Mouse (Mus musculus) neural tube, embryonic 11.5 days (tissue): ENCODE data around the gene Rpl5. TPM values are rescaled to one million over a fixed set of nuclear protein-coding genes. Genes with fewer than 3 reads are reported as not detected.
"Not testable (repeated sequence)": the region's sequence is repeated elsewhere in the genome, so short reads cannot be mapped to it uniquely, and the experiment has no call there.

ENCODE experiments used
- ATAC-seq: fragments of 200-750 bp; cut with Nextera tagmentation; 2 replicates; pipeline ENCODE4 v1.8.0; 2017; ENCODE audit warnings: moderate number of reproducible peaks, mild to moderate bottlenecking, moderate TSS enrichment, moderate library complexity; ENCODE audit not compliant: insufficient read depth, low FRiP score, low TSS enrichment
- DNase-seq: peaks from one replicate; pipeline ENCODE4 v3.0.0-alpha.2; 2015; ENCODE audit warnings: low spot score
- H3K27ac ChIP-seq: fragments of 300-500 bp; sonication (generic); 2 replicates; pipeline ENCODE4 v1.5.1; 2014; ENCODE audit warnings: low read depth, mild to moderate bottlenecking, low read length
- H3K27me3 ChIP-seq: fragments of 300-500 bp; sonication (generic); 2 replicates; pipeline ENCODE4 v1.6.1; 2014; ENCODE audit warnings: mild to moderate bottlenecking, low read length, mixed read lengths; ENCODE audit not compliant: control insufficient read depth, insufficient read depth
- H3K36me3 ChIP-seq: fragments of 300-500 bp; sonication (generic); 2 replicates; pipeline ENCODE4 v1.6.1; 2014; ENCODE audit warnings: mild to moderate bottlenecking, low read length, moderate library complexity, mixed read lengths; ENCODE audit not compliant: control insufficient read depth, insufficient read depth
- H3K4me1 ChIP-seq: fragments of 300-500 bp; sonication (generic); 2 replicates; pipeline ENCODE4 v1.6.1; 2014; ENCODE audit warnings: low read length, mixed read lengths; ENCODE audit not compliant: control insufficient read depth, insufficient read depth
- H3K4me2 ChIP-seq: fragments of 300-500 bp; sonication (generic); 2 replicates; pipeline ENCODE4 v1.6.1; 2014; ENCODE audit warnings: low read depth, mild to moderate bottlenecking, moderate library complexity
- H3K4me3 ChIP-seq: fragments of 300-500 bp; sonication (generic); 2 replicates; pipeline ENCODE4 v1.5.1; 2014; ENCODE audit warnings: low read depth, low read length
- H3K9ac ChIP-seq: fragments of 300-500 bp; sonication (generic); 2 replicates; pipeline ENCODE4 v1.6.1; 2014; ENCODE audit warnings: mild to moderate bottlenecking, low read length
- H3K9me3 ChIP-seq: fragments of 300-500 bp; sonication (generic); 2 replicates; pipeline ENCODE4 v1.6.1; 2016; ENCODE audit warnings: low read length; ENCODE audit not compliant: control insufficient read depth
- WGBS: fragments of 180-500 bp; shearing (Covaris S2); extraction: QIAGEN DNeasy Blood & Tissue Kit; methylation state at CpG from one replicate; pipeline ENCODE4 v1.1.7; 2014; 5-methylcytosine and 5-hydroxymethylcytosine counted together
- polyA plus RNA-seq: library from polyadenylated mRNA; unstranded; fragments of >200 nt; fragmentation: Nextera tagmentation; extraction: Ambion mirVana; gene quantifications from 2 replicates; pipeline ENCODE4 v1.2.1, GENCODE M21; 2014

The Rpl5 gene
- polyA plus RNA-seq, 1 experiment from 2014 or later: 73.7 TPM

DNA sequence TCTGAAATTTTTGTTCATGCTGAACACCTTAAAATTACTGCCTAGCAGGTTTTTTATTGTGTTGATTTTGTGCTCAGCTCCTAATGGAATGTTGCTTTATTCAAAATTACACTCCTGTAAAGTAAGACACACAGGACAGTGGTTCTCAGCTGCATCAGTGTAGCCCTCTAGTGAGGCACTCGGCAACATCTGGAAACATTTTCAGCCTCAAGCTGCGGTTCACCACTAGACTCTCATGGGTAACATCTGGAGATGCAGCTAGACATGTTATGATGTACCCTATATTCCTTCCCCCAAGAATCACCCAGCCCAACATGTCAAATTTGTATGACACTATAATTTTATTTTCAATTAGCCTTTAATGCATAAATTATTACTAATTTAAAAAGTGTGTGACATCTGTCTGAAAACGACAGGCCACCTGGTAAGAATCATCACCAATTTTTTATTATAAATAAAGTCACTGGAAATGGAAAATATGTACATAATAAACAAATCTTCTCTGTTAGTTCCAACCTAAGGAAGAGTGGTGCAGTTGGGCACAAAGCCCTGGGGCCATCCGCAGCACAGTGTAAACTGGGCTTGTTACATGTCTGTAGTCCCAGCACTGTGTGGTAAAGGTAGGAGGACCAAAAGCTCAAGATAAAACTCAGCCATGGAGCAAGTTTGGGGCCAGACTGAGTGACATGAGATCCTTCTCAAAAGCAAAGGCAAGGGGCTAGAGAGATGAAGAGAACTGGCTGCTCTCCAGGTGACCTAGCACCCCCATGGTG lies 33.1 kb downstream of the Rpl5 start:
- no peaks in the 10 kb centered on the region for H3K36me3 ChIP-seq
- no peak overlapping the region for H3K27ac ChIP-seq
- ATAC-seq (no peak), DNase-seq (no peak)
- WGBS: 72% methylated on average over 4 of the region's 4 CpGs
- no peak overlapping the region for H3K4me2 ChIP-seq
- no peaks in the 10 kb centered on the region for H3K4me1 ChIP-seq
- no peaks in the 10 kb centered on the region for H3K27me3 ChIP-seq
- H3K4me3 ChIP-seq: no peak overlapping the region
- H3K9me3 ChIP-seq: no peaks in the 10 kb centered on the region
- no peak overlapping the region for H3K9ac ChIP-seq

DNA sequence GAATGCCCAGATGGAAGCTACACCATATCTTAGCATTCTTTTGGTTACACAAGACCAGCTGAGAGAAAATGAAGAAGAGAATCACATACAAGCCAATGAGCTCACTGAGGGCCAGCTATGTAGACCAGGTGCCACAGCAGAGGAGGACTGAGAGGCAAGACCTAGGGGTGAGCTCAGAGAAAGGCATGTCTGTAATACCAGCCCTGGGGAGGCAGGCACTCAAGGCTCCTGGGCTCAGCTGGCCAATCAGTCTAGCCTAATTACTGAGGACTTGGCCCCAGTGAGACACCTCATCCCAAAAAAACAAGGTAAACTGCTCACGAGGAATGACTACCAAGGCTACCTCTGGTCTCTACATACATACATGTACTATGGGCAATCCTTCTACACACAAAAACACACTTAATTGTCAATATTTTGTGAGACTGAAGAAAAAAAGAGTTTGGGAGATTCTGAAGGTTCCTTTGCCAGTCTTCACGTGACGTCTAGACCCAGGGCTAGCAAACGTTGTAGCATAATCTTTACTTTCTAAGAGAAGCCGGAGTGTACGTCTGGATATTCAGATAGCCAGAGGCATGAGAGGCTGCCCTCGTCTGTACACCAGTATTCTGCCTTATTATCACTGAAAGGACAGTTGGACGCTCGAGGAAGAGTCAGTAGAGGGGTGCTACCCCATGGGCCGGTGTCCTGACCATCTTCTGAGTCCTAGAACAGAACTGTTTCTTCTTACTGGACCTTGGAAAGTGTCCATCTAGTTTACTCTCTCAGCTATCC lies 34.7 kb downstream of the Rpl5 start:
- 93% methylated on average over 10 of the region's 10 CpGs for WGBS

DNA sequence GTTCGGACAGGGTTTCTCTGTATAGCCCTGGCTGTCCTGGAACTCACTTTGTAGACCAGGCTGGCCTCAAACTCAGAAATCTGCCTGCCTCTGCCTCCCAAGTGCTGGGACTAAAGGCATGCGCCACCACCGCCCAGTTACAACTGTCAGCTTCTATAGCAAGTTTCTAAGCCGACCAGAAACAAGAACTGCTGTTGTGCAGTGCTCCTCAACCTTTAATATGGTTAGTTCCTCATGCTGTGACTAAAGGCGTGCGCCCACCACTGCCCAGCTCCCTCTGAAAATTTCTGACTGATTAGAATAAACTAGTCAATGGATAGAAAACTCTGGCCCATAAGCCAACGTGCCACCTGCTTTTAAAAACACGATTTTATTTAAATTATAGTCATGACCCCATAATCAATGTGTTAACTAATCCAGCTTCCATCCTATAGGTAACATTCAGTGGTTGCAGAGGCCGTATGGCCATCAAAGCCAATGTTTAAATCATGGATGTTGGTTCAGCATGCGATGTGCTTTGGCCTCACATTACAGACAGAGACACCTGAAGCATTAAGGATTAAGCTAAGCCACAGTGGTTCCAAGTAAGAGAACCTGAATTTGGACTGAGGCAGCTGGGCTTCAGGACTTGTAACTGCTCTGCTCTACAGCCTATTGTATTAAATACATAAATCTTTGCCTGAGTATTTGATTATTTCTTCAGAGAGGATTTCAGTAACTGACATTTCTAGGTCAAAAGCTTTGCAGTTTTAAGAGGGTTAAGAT lies 36.5 kb downstream of the Rpl5 start:
- Histone ChIP-seq H3K27me3 (no peaks in the 10 kb centered on the region), H3K4me1 (no peaks in the 10 kb centered on the region), H3K9ac (no peak overlapping the region), H3K9me3 (no peaks in the 10 kb centered on the region), H3K27ac (no peak overlapping the region), H3K4me2 (no peak overlapping the region), H3K4me3 (no peak overlapping the region), H3K36me3 (no peaks in the 10 kb centered on the region)
- DNase-seq (no peak), ATAC-seq (no peak)
- WGBS: 85% methylated on average over 10 of the region's 10 CpGs

More for the DNA sequence above, 34.7 kb downstream of the Rpl5 start:
- Histone ChIP-seq H3K36me3 (no peaks in the 10 kb centered on the region), H3K9me3 (no peaks in the 10 kb centered on the region), H3K27ac (no peak overlapping the region), H3K4me1 (no peaks in the 10 kb centered on the region), H3K27me3 (no peaks in the 10 kb centered on the region), H3K9ac (no peak overlapping the region), H3K4me3 (no peak overlapping the region), H3K4me2 (no peak overlapping the region)
- DNase-seq (no peak), ATAC-seq (no peak)

DNA sequence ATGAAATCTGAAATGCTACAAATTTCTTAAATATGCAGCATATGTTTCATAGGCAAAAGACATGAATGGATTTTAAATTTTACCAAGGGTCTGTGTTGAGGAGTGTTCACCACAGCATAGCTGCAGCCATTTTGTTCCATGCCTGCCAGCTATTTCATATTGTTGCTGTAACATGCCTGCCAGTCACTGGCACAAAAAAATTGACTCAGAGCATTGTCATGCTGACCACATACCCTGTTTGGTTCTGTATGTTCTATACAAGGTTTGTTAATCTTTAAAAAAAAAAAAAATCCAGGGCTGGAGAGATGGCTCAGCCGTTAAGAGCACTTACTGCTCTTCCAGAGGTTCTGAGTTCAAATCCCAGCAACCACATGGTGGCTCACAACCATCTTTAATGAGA lies 38.2 kb downstream of the Rpl5 start:
- WGBS: 74% methylated on average over 1 of the region's 1 CpGs
- not testable (repeated sequence) for H3K9ac ChIP-seq, H3K4me2 ChIP-seq, H3K36me3 ChIP-seq, H3K4me3 ChIP-seq, H3K27me3 ChIP-seq, H3K4me1 ChIP-seq, H3K27ac ChIP-seq, DNase-seq, H3K9me3 ChIP-seq, ATAC-seq

DNA sequence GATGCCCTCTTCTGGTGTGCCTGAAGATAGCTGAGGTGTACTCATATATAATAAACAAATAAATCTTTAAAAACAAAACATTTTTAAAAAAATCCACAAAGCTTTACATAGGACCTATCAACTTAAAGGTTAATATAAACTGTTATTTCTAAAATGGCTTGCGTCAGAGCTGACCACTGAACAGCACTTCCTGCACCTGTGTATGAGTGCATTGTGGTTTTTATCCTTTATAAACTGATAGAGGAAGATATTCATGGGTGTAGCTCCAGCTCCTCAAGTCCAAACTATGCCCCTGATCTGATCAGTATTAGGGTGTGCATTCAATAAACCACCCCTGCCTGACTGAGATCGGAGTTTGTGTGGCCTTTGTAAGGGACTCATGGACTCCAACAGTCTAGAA lies 38.6 kb downstream of the Rpl5 start:
- Histone ChIP-seq H3K9ac (no peak overlapping the region), H3K36me3 (no peaks in the 10 kb centered on the region), H3K4me2 (no peak overlapping the region), H3K9me3 (no peaks in the 10 kb centered on the region), H3K27ac (no peak overlapping the region), H3K4me3 (no peak overlapping the region), H3K4me1 (no peaks in the 10 kb centered on the region), H3K27me3 (no peaks in the 10 kb centered on the region)
- no peak for DNase-seq
- no peak for ATAC-seq
- WGBS: 94% methylated on average over 2 of the region's 2 CpGs

DNA sequence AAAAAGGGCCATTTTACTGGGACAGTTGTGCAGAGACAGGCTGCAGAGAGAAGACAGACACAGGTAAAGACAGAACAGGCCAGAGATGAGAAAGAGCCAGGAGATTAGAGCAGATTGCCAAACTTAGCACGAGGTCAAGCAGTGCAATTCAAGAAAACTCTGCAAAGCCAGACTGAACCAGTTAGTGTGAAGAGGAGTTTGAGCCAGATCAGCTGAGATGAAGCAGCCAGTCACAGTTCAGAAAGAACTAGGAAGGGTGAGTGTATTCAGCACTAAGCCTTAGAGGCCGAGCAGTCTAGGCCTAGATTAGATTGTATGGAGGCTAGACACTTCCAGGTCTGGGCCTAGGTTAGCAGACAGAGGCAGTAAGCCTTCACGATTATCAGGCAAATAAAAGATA lies 39.4 kb downstream of the Rpl5 start:
- WGBS: 84% methylated on average over 3 of the region's 3 CpGs
- no peak for ATAC-seq
- no peak for DNase-seq
- Histone ChIP-seq H3K9me3 (no peaks in the 10 kb centered on the region), H3K36me3 (no peaks in the 10 kb centered on the region), H3K27me3 (no peaks in the 10 kb centered on the region), H3K4me1 (no peaks in the 10 kb centered on the region), H3K9ac (no peak overlapping the region), H3K4me2 (no peak overlapping the region), H3K27ac (no peak overlapping the region), H3K4me3 (no peak overlapping the region)

DNA sequence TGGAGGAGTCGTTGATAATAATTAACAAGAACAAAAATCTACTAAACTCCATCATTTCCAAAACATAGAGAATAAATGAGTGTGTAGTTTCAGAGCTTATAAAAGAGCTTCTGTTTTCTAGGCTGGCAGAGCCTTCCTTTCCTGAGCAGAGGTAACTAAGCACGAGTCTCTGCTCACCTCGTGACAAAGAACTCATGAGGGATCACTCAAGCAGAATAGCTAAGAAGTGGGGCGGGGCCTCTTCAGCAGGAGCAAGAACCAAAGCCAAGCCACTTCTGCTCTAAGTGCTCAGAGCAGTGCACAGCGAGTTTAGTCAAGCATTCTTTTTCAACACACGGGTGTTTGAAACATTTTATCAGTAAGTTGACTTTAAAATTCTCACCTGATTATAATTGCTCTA lies 40.9 kb downstream of the Rpl5 start:
- H3K4me1 ChIP-seq: no peaks in the 10 kb centered on the region
- ATAC-seq (no peak), DNase-seq (no peak)
- no peak overlapping the region for H3K27ac ChIP-seq
- H3K4me2 ChIP-seq: no peak overlapping the region
- no peaks in the 10 kb centered on the region for H3K9me3 ChIP-seq
- H3K4me3 ChIP-seq: no peak overlapping the region
- WGBS: 62% methylated on average over 6 of the region's 6 CpGs
- no peaks in the 10 kb centered on the region for H3K27me3 ChIP-seq
- no peaks in the 10 kb centered on the region for H3K36me3 ChIP-seq
- H3K9ac ChIP-seq: no peak overlapping the region

DNA sequence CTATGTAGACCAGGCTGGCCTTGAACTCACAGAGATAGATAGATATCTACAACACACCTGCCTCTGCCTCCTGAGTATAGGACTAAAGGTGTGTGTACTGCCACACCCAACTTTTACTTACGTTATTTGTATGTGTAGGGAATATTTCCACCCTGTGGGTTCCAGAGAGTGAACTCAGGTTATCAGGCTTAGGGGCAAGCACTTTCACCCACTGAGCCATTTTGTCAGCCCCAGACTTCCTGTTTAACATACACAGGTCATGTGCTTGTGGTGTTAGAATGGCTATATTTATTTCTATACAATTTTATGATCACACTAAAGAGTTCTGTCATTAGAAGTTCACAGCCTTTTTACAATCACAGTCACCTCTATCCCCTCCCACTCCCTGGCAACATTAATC lies 42.6 kb downstream of the Rpl5 start:
- Histone ChIP-seq H3K36me3 (no peaks in the 10 kb centered on the region), H3K9ac (no peak overlapping the region), H3K27ac (no peak overlapping the region), H3K4me1 (no peaks in the 10 kb centered on the region), H3K4me3 (no peak overlapping the region), H3K27me3 (no peaks in the 10 kb centered on the region), H3K4me2 (no peak overlapping the region), H3K9me3 (no peaks in the 10 kb centered on the region)
- ATAC-seq (no peak), DNase-seq (no peak)
- WGBS: 75% methylated on average over 1 of the region's 1 CpGs
